Mouse (Mus musculus) lung, postnatal 36 days (tissue): ENCODE measurements around the gene Yap1.
"Not testable (repeated sequence)": the region's sequence is repeated elsewhere in the genome, so short reads cannot be mapped to it uniquely, and the experiment has no call there.

Experiments
- DNase-seq: peaks from one replicate; pipeline ENCODE4 v3.0.0; 2022; ENCODE audit warnings: mixed read lengths

Yap1 gene

GRCm38 (mm10) chr9:7907351-7907985 lies 96.9 kb downstream of the Yap1 start:
- no peak for DNase-seq

- DNase-seq = no peak
Measured at GRCm38 (mm10) chr9:7906564-7906963, 97.8 kb downstream of the Yap1 start.

GRCm38 (mm10) chr9:7903825-7904224 lies 100.6 kb downstream of the Yap1 start:
- no peak for DNase-seq

GRCm38 (mm10) chr9:7903262-7903661 lies 101.1 kb downstream of the Yap1 start:
- DNase-seq = no peak

- DNase-seq = peak; percentile 26
Measured at GRCm38 (mm10) chr9:7902311-7902710, 102.1 kb downstream of the Yap1 start.

- no peak for DNase-seq
Measured at GRCm38 (mm10) chr9:7900965-7901364, 103.4 kb downstream of the Yap1 start.

GRCm38 (mm10) chr9:7897502-7897901 lies 106.9 kb downstream of the Yap1 start:
- DNase-seq = peak; percentile 92

- not testable (repeated sequence) for DNase-seq
Measured at GRCm38 (mm10) chr9:7891796-7892195, 112.6 kb downstream of the Yap1 start.

GRCm38 (mm10) chr9:7891177-7891576 lies 113.2 kb downstream of the Yap1 start:
- DNase-seq = no peak

GRCm38 (mm10) chr9:7884346-7884745 lies 120.0 kb downstream of the Yap1 start:
- DNase-seq = no peak

GRCm38 (mm10) chr9:7882304-7882865 lies 122.0 kb downstream of the Yap1 start:
- no peak for DNase-seq
